Mouse (Mus musculus) liver, embryonic 15.5 days (tissue): ENCODE measurements at regions not wholly inside any gene's neighbourhood (a gene's known extent, or its start where the extent isn't known, plus 50 kb on each side); places are given as distances from the start of the nearest gene placed in this dataset.
A peak's percentile ranks its signal among the peaks of the same experiment; 100 is the strongest.
"Not testable (repeated sequence)": the region's sequence is repeated elsewhere in the genome, so short reads cannot be mapped to it uniquely, and the experiment has no call there.

Experiments
- ATAC-seq: fragments of 200-750 bp; cut with Nextera tagmentation; 2 replicates; pipeline ENCODE4 v1.8.0; 2017; ENCODE audit warnings: moderate number of reproducible peaks, mild to moderate bottlenecking, moderate library complexity; ENCODE audit not compliant: insufficient read depth
- H3K27ac ChIP-seq: fragments of 300-500 bp; sonication (generic); replicated peaks from 2 replicates; pipeline ENCODE4 v1.5.1; 2015; ENCODE audit warnings: mild to moderate bottlenecking, inconsistent platforms
- H3K27me3 ChIP-seq: fragments of 300-500 bp; sonication (generic); 2 replicates; pipeline ENCODE4 v1.6.1; 2015; ENCODE audit warnings: mild to moderate bottlenecking, inconsistent platforms
- H3K36me3 ChIP-seq: fragments of 300-500 bp; sonication (generic); replicated peaks from 2 replicates; pipeline ENCODE4 v1.6.1; 2015; ENCODE audit warnings: moderate library complexity, mild to moderate bottlenecking, inconsistent platforms
- H3K4me1 ChIP-seq: fragments of 300-500 bp; sonication (generic); replicated peaks from 2 replicates; pipeline ENCODE4 v1.6.1; 2015; ENCODE audit warnings: inconsistent platforms
- H3K4me2 ChIP-seq: fragments of 300-500 bp; sonication (generic); 2 replicates; pipeline ENCODE4 v1.6.1; 2015; ENCODE audit warnings: moderate library complexity, mild to moderate bottlenecking, inconsistent platforms
- H3K4me3 ChIP-seq: fragments of 300-500 bp; sonication (generic); replicated peaks from 2 replicates; pipeline ENCODE4 v1.5.1; 2015; ENCODE audit warnings: mild to moderate bottlenecking, inconsistent platforms
- H3K9ac ChIP-seq: fragments of 300-500 bp; sonication (generic); 2 replicates; pipeline ENCODE4 v1.6.1; 2015; ENCODE audit warnings: moderate library complexity, mild to moderate bottlenecking, inconsistent platforms
- H3K9me3 ChIP-seq: fragments of 300-500 bp; sonication (generic); replicated peaks from 2 replicates; pipeline ENCODE4 v1.6.1; 2016; ENCODE audit warnings: inconsistent platforms
- WGBS: fragments of 180-500 bp; shearing (Covaris S2); methylation state at CpG from one replicate; pipeline ENCODE4 v1.1.7; 2015; ENCODE audit warnings: mixed read lengths; ENCODE audit not compliant: insufficient replicate concordance; 5-methylcytosine and 5-hydroxymethylcytosine counted together

- H3K27ac ChIP-seq, H3K36me3 ChIP-seq, H3K4me3 ChIP-seq, H3K9me3 ChIP-seq, H3K4me1 ChIP-seq, H3K4me2 ChIP-seq, H3K27me3 ChIP-seq, H3K9ac ChIP-seq, ATAC-seq: not testable (repeated sequence)
Measured at GRCm38 (mm10) chr13:12726831-12727230, 73.0 kb downstream of the Prl2c3 start.

DNA sequence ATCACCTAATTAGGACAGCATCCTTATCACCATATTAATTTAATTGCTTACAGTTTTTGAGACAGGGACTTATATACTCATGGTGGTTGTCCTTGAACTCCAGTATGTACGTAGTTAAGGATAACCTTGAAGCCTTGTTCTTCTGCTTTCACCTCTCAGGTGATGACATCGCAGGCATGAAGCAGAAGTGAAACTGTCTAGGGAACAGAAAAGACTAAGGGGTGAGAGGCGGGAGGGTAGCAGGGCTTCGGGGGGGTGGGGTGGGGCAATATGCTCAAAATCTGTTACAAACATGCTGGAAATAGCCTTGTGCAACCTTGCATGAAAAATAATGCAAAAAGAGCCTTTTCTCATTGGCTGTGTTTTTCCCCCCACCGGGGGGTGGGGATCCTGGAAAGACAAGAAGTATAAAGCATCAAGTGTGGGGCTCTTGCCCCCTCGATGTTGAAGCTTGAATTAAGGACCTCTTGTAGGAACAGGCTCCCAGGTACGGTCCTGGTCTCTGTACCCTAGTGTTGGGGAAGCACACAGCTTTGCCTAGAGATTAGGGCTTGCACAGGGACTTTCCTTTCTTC, 81.8 kb downstream of the Prl2c3 start:
- WGBS = 60% methylated on average over 7 of the region's 7 CpGs
- not testable (repeated sequence) for H3K36me3 ChIP-seq, H3K4me3 ChIP-seq, H3K9ac ChIP-seq, H3K4me1 ChIP-seq, H3K27me3 ChIP-seq, H3K27ac ChIP-seq, H3K4me2 ChIP-seq, H3K9me3 ChIP-seq, ATAC-seq

DNA sequence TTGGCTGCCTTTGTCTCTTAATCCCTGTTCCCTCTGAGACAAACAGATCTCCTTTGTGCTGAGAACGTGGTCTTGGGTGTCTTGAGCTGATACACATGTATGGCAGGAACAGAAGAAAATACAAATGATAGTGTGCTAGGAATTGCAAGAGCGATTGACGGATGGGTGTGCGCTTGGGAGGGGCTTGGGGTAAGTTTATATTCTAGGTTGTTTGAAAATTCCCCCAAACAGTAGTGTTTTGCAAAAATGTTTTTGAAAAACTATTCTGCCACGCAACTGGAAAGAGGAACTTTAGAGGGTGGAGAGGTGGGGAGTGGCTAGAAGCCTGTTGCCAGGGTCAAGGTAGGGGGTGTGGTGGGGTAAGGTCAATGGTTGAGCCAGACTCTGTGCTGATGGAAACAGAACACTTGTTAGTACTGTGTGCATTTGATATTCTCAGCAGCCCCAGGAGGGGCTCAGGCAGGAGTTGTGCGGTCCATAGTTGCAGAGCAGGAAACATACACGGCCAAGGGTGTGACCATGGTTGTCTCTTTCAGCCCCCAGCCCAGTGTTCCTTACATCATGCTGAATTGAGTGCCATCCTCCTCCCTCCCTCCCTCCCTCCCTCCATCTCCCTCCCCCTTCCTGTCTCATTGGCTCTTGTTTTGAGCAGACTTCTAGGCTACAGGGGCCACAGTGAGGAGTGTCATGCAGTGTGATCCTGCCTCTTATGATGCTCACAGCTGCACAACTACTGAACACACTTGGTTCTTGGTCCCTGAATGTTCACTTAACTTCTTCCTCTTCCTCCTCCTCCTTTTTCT, 88.2 kb downstream of the Prl2c3 start:
- H3K36me3 ChIP-seq = no peaks in the 10 kb centered on the region
- H3K27ac ChIP-seq = no peak overlapping the region
- 46% methylated on average over 7 of the region's 7 CpGs for WGBS
- H3K4me3 ChIP-seq = no peak overlapping the region
- no peak for ATAC-seq
- no peak overlapping the region for H3K4me2 ChIP-seq
- no peaks in the 10 kb centered on the region for H3K27me3 ChIP-seq
- no peaks in the 10 kb centered on the region for H3K9me3 ChIP-seq
- H3K9ac ChIP-seq = no peak overlapping the region
- no peaks in the 10 kb centered on the region for H3K4me1 ChIP-seq

DNA sequence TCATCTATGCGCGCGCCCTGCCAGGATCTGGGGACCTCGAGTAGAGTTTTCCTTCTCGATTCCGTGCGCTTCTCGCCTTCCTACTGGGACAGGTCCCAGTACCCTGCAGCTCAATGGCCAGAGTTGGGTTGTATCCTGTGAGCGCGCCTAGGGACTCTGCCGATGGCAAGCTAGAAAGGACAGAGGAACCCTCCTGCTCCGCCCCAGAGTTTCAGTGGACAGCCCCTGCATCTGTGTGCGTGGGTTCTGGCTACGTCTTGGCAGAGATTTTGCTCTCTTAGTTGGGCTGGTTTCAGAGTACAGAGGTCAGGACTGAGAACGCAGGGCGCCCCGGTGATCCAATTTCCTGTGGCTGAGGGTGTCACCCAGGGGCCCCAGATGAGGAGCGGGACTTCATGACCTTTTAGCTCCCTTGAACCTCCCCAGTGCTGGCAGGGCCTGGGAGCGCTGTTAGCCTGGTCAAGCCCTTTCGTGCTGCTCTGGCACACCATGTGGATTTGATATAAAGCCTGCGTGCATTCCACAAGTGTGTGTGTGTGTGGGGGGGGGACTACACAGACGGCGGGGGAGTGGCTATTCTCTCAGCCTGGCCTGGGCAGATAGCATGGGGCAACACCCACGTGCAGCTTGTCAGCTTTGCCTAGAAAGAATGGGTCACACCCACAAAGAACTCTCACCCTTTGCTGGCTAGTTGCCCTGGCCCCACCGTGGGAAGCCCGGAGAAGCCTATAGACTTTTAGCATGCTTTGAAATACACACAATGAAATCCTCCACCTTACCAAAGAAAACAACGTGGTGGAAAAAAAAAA, 96.9 kb downstream of the Prl2c3 start:
- H3K9me3 ChIP-seq, H3K27ac ChIP-seq, H3K4me3 ChIP-seq, H3K4me1 ChIP-seq, H3K36me3 ChIP-seq, H3K9ac ChIP-seq, H3K27me3 ChIP-seq: not testable (repeated sequence)
- WGBS = 2% methylated on average over 18 of the region's 27 CpGs
- H3K4me2 ChIP-seq = peak overlapping the region; percentile 30; the same call in 1 of the 2 replicates
- peak; percentile 77 for ATAC-seq

DNA sequence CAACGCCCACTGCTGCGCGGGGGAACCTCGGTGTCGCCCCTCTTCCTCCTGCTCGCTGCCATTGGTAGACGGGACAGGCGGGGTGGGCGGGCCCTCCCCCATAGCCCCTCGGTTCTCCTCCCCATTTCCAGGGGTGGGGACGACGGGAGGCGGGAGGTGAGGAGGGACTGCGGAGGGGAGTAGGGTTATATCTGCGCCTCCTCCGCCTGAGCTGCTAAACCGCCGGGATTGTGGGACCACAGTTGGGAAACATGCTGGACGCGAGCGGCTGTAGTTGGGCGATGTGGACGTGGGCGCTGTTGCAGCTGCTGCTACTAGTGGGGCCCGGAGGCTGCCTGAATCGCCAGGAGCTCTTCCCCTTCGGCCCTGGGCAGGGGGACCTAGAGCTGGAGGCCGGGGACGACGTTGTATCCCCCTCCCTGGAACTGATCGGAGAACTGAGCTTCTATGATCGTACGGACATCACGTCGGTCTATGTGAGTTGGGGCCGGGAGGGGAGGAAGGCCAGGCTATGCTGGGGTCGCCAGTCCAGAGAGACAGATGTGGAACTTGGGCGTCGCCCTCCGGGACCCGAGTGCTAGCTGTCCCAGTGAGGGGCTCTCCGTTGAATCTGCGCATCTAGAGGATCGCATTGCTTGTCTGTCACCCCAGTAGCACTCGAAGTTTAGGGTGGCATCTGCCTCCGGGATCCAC, 97.6 kb downstream of the Prl2c3 start:
- H3K9me3 ChIP-seq, H3K4me1 ChIP-seq, H3K36me3 ChIP-seq, H3K4me3 ChIP-seq, H3K9ac ChIP-seq, H3K27me3 ChIP-seq, H3K4me2 ChIP-seq, H3K27ac ChIP-seq: not testable (repeated sequence)
- peak; percentile 29 for ATAC-seq
- WGBS = under 1% methylated on average over 30 of the region's 46 CpGs

GRCm38 (mm10) chr13:12693593-12694118, 106.2 kb downstream of the Prl2c3 start:
- H3K4me3 ChIP-seq, H3K9ac ChIP-seq, ATAC-seq, H3K4me2 ChIP-seq, H3K36me3 ChIP-seq, H3K4me1 ChIP-seq, H3K27me3 ChIP-seq, H3K27ac ChIP-seq, H3K9me3 ChIP-seq: not testable (repeated sequence)
- 63% methylated on average over 6 of the region's 7 CpGs for WGBS

GRCm38 (mm10) chr13:12688778-12689177, 111.1 kb downstream of the Prl2c3 start:
- not testable (repeated sequence) for H3K27me3 ChIP-seq, H3K36me3 ChIP-seq, ATAC-seq, H3K4me1 ChIP-seq, H3K4me2 ChIP-seq, H3K9ac ChIP-seq, H3K4me3 ChIP-seq, H3K27ac ChIP-seq, H3K9me3 ChIP-seq
- no CpG with 5 or more reads among the region's 1 CpGs for WGBS

GRCm38 (mm10) chr13:12688149-12688548, 111.7 kb downstream of the Prl2c3 start:
- not testable (repeated sequence) for H3K4me3 ChIP-seq, H3K4me1 ChIP-seq, H3K27ac ChIP-seq, ATAC-seq, H3K9ac ChIP-seq, H3K9me3 ChIP-seq, H3K36me3 ChIP-seq, H3K27me3 ChIP-seq, H3K4me2 ChIP-seq
- 46% methylated on average over 2 of the region's 5 CpGs for WGBS

DNA sequence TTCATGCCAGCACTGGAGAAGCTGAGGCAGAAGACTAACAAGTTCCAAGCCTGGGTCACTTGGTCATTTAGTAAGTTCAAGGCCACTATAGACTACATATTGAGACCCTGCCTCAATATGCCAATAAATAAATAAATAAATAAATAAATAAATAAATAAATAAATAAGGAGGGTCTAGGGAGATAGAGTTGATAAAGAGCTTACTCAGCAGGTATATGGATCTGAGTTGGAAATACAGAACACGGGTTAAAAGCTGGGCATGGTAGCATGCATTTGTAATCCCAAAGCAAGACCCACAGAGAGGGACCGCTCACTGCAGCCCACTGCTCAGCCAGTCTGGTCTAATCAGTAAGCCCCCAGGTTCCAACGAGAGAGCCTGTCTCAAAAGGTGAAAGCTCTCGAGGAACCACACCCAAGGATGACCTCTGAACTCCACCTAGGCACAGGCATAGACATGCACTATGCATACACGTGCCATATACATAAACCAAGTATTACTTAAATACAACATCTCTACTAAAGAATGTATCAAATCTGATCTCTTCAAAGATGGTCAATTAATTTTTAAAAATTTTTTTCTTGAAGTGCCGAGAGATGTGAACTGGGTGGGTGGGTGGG, 115.4 kb downstream of the Ero1lb start:
- not testable (repeated sequence) for H3K4me1 ChIP-seq, ATAC-seq, H3K9ac ChIP-seq, H3K27ac ChIP-seq, H3K36me3 ChIP-seq, H3K4me3 ChIP-seq, H3K27me3 ChIP-seq, H3K9me3 ChIP-seq, H3K4me2 ChIP-seq
- WGBS = 59% methylated on average over 6 of the region's 6 CpGs

DNA sequence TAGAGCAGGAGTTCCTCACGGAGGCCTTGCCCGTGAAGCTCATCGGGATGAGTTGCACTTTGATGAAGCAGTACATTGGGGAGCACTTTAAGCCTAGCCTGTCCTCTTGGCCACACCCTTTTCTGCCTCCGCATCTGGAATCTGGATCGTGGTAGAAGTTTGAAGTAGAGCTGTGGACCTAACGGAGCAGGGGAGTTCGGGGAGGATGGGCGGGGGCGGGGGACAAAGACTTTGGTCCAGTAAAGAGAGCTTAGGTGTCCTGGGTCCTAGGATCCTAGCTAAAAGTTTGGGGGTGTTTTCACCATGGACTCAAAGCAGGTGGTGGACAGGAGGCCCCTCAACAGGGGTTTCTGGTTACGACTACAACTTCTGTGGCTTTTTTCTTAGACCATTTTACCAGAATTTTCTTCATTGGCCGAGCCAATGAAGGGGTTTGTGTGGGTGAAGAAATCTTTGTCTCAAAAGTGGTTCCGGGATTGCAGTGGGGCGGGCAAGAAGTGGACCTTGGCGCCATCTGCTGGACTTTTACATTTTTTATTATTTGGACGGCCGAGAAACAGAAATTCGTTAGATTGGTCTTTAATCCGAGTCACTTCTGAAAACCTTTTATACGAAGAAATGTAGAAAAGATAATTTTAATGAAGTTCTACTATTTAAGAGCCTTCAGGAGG, 114.7 kb downstream of the Ero1lb start:
- not testable (repeated sequence) for H3K9me3 ChIP-seq, ATAC-seq, H3K36me3 ChIP-seq, H3K27me3 ChIP-seq, H3K27ac ChIP-seq, H3K4me1 ChIP-seq, H3K9ac ChIP-seq
- 11% methylated on average over 19 of the region's 19 CpGs for WGBS
- peak overlapping the region; percentile 41 for H3K4me2 ChIP-seq
- 0 out of 2 replicates have a peak overlapping the region, but pooled peaks have one; percentile 11 for H3K4me3 ChIP-seq
